Mouse (Mus musculus) heart, postnatal 0 days (tissue): Measurements from ENCODE around the gene Sh3bp4. TPM values are rescaled to one million over a fixed set of nuclear protein-coding genes. Genes with fewer than 3 reads are reported as not detected.

Experiments used
- ATAC-seq: fragments of 200-750 bp; cut with Nextera tagmentation; 2 replicates; pipeline ENCODE4 v1.8.0; 2017; ENCODE audit warnings: low read depth, moderate number of reproducible peaks, moderate library complexity; ENCODE audit not compliant: insufficient read depth
- DNase-seq: peaks from one replicate; pipeline ENCODE4 v3.0.0-alpha.2; 2016; ENCODE audit warnings: low spot score
- H3K27ac ChIP-seq: fragments of 300-500 bp; sonication (generic); 2 replicates; pipeline ENCODE4 v1.5.1; 2014; ENCODE audit warnings: low read depth, mild to moderate bottlenecking
- H3K27me3 ChIP-seq: fragments of 300-500 bp; sonication (generic); 2 replicates; pipeline ENCODE4 v1.6.1; 2014; ENCODE audit warnings: low read length, mixed read lengths; ENCODE audit not compliant: control insufficient read depth, insufficient read depth
- H3K36me3 ChIP-seq: fragments of 300-500 bp; sonication (generic); replicated peaks from 2 replicates; pipeline ENCODE4 v1.6.1; 2014; ENCODE audit warnings: low read length, mixed read lengths; ENCODE audit not compliant: control insufficient read depth, insufficient read depth
- H3K4me1 ChIP-seq: fragments of 300-500 bp; sonication (generic); 2 replicates; pipeline ENCODE4 v1.6.1; 2014; ENCODE audit warnings: antibody characterized with exemption; ENCODE audit not compliant: control insufficient read depth, insufficient read depth
- H3K4me2 ChIP-seq: fragments of 300-500 bp; sonication (generic); 2 replicates; pipeline ENCODE4 v1.6.1; 2014; ENCODE audit warnings: low read depth, mild to moderate bottlenecking, low read length, moderate library complexity
- H3K4me3 ChIP-seq: fragments of 300-500 bp; sonication (generic); 2 replicates; pipeline ENCODE4 v1.5.1; 2014; ENCODE audit warnings: low read depth, low read length
- H3K9ac ChIP-seq: fragments of 300-500 bp; sonication (generic); replicated peaks from 2 replicates; pipeline ENCODE4 v1.6.1; 2014; ENCODE audit warnings: low read depth, low read length, mixed read lengths
- H3K9me3 ChIP-seq: fragments of 300-500 bp; sonication (generic); replicated peaks from 2 replicates; pipeline ENCODE4 v1.6.1; 2016; ENCODE audit warnings: low read length; ENCODE audit not compliant: control insufficient read depth
- CTCF ChIP-seq: IDR thresholded peaks from 2 replicates; pipeline ENCODE4 v1.5.1; 2016; ENCODE audit warnings: antibody characterized with exemption, control low read depth, low read depth
- EP300 ChIP-seq: IDR thresholded peaks from 2 replicates; pipeline ENCODE4 v1.6.1; 2016; ENCODE audit warnings: antibody characterized with exemption, low read depth
- WGBS: fragments of 180-500 bp; shearing (Covaris S2); extraction: QIAGEN DNeasy Blood & Tissue Kit; methylation state at CpG from one replicate; pipeline ENCODE4 v1.1.7; 2014; 5-methylcytosine and 5-hydroxymethylcytosine counted together
- polyA plus RNA-seq: library from polyadenylated mRNA; unstranded; fragments of >200 nt; fragmentation: Nextera tagmentation; extraction: Ambion mirVana; gene quantifications from 2 replicates; pipeline ENCODE4 v1.2.1, GENCODE M21; 2015
- total RNA-seq: library from RNA; depleted of rRNA; stranded (reverse); fragments of >200 nt; gene quantifications from 2 replicates; pipeline ENCODE4 v1.2.3, GENCODE M21; 2014; ENCODE audit warnings: low replicate concordance

Sh3bp4 gene
- total and polyA plus RNA-seq, 2 experiments from 2014 or later, result 15.1 to 50.6 TPM

DNA sequence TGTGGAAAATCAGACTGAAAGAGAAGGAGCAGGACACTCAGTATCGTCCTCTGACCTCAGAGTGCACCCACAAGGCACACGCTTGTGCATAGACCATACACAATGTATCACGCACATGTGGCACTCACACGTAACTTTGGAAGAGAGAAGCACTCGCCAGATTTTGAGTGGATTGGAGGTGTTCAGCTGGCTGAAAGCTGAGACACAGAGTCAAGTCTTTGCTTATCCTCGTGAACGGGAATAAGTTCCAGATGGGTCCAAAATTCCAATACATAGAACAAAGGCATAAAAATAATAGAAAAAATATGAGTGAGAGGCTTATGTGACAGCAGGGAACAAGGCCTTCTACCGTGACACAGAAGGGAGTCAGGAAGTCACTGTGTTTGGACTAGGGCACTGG is 36.6 kb upstream of the Sh3bp4 start:
- no peaks in the 10 kb centered on the region for H3K4me1 ChIP-seq
- no peak overlapping the region for H3K4me3 ChIP-seq
- DNase-seq (no peak), ATAC-seq (no peak)
- TF ChIP-seq EP300 (no peak), CTCF (no peak)
- H3K9me3 ChIP-seq, result 0 out of 2 replicates have a peak, but pooled peaks cover 4% of the 10 kb centered on the region
- no peaks in the 10 kb centered on the region for H3K36me3 ChIP-seq
- no peaks in the 10 kb centered on the region for H3K27me3 ChIP-seq
- no peak overlapping the region for H3K9ac ChIP-seq
- no peak overlapping the region for H3K4me2 ChIP-seq
- WGBS, result 78% methylated on average over 8 of the region's 8 CpGs
- H3K27ac ChIP-seq, result no peak overlapping the region

DNA sequence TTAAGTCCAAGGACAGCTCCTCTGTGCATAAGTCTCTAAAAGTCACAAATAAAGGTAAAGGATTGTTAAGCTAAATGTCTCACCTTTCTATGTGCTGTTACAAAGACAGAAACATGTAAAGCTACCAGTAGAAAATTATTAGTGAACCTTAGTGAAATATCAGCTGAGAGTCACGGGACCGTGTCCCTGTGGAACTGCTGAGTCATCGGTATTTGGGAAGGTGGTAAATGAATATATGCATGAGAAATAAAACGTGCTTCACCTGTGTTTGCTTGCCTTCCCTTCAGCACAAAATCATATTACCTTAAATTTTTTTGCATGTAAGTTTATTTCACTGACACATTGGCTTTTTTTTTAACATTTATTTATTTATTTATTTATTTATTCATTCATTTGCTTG is 36.2 kb upstream of the Sh3bp4 start:
- Histone ChIP-seq H3K4me3 (no peak overlapping the region), H3K4me1 (no peaks in the 10 kb centered on the region), H3K27ac (no peak overlapping the region), H3K4me2 (no peak overlapping the region), H3K36me3 (no peaks in the 10 kb centered on the region), H3K27me3 (no peaks in the 10 kb centered on the region), H3K9me3 (0 out of 2 replicates have a peak, but pooled peaks cover 4% of the 10 kb centered on the region), H3K9ac (no peak overlapping the region)
- TF ChIP-seq EP300, result no peak
- no peak for ATAC-seq
- DNase-seq, result no peak
- 82% methylated on average over 4 of the region's 4 CpGs for WGBS

DNA sequence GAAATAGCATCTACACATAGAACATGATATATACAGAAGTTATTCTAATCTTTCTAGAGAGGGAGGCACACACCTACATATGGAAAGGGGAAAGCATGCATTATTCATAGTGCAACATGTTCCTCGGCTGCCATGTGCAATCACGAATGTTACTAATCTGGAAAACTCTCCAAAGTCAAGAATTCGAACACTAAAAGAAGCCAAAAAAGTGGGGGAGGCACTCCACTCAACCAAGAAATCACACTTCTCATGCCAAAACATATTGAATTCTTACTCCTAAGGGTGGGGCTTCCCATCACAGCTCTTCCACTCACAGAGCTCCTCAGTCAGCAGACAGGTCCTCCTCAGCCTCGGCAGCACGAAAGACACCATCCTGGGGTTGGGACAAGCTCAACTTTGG is 35.1 kb upstream of the Sh3bp4 start:
- no peak overlapping the region for H3K4me3 ChIP-seq
- no peaks in the 10 kb centered on the region for H3K36me3 ChIP-seq
- H3K27ac ChIP-seq, result no peak overlapping the region
- ATAC-seq (no peak), DNase-seq (no peak)
- no peaks in the 10 kb centered on the region for H3K27me3 ChIP-seq
- H3K4me1 ChIP-seq, result no peaks in the 10 kb centered on the region
- H3K9ac ChIP-seq, result no peak overlapping the region
- 60% methylated on average over 5 of the region's 5 CpGs for WGBS
- TF ChIP-seq EP300 (no peak), CTCF (no peak)
- 0 out of 2 replicates have a peak, but pooled peaks cover 4% of the 10 kb centered on the region for H3K9me3 ChIP-seq
- no peak overlapping the region for H3K4me2 ChIP-seq

DNA sequence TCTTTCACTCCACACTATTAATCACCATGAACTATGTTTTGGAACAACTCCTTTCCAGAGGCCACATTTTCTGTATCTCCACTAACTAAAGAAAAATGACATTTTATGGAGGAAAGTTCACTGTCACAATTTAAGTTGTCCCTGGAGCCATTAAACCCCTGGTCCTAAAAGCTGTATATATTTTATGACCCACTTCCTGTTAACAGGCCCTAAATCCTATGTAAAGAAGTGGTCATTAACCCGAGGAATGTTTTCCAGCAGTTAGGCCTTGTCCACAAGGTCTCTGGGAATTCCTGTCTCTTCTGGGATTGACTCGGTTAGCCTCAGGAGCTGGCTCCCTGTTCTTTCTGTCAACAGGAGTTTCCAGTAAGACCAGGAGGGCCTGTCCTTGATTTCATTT is 30.4 kb upstream of the Sh3bp4 start:
- Histone ChIP-seq H3K27me3 (no peaks in the 10 kb centered on the region), H3K4me1 (no peaks in the 10 kb centered on the region), H3K9me3 (0 out of 2 replicates have a peak, but pooled peaks cover 4% of the 10 kb centered on the region), H3K9ac (no peak overlapping the region), H3K36me3 (no peaks in the 10 kb centered on the region), H3K4me3 (no peak overlapping the region), H3K4me2 (no peak overlapping the region), H3K27ac (no peak overlapping the region)
- ATAC-seq (no peak), DNase-seq (no peak)
- whole genome bisulfite sequencing, result 38% methylated on average over 2 of the region's 2 CpGs
- TF ChIP-seq CTCF (no peak), EP300 (no peak)

- 40% methylated on average over 5 of the region's 5 CpGs for WGBS
- DNase-seq (peak; percentile 52), ATAC-seq (peak; percentile 75; the same call in 1 of the 2 replicates)
- Histone ChIP-seq H3K4me2 (no peak overlapping the region), H3K4me3 (no peak overlapping the region), H3K27me3 (no peaks in the 10 kb centered on the region), H3K36me3 (no peaks in the 10 kb centered on the region), H3K9ac (no peak overlapping the region), H3K9me3 (0 out of 2 replicates have a peak, but pooled peaks cover 4% of the 10 kb centered on the region), H3K4me1 (no peaks in the 10 kb centered on the region), H3K27ac (peak overlapping the region; percentile 81)
- TF ChIP-seq EP300, result no peak
Measured at GRCm38 (mm10) chr1:89041290-89041689, 28.9 kb upstream of the Sh3bp4 start.

DNA sequence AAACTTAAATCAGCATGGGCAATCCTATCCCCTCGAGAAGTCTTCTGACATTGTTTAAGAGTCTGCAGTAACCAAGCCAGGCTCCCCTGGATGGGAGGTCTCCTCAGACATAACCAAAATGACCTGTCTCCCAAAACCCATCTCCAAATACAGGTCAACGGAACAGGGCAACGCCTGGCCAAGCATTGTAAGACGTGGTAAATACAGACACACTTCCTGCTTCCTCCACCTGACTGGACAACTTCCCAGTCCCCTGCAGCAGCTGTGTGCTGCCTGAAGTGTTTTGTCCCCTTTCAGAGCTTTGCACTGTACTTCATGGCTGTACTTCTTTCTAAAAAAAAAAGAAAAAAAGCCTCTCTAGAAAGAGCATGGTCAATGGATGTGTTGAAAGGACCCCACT is 28.1 kb upstream of the Sh3bp4 start:
- WGBS, result 63% methylated on average over 4 of the region's 4 CpGs
- H3K27me3 ChIP-seq, result no peaks in the 10 kb centered on the region
- no peak for DNase-seq
- TF ChIP-seq CTCF (no peak), EP300 (no peak)
- H3K36me3 ChIP-seq, result no peaks in the 10 kb centered on the region
- H3K4me3 ChIP-seq, result no peak overlapping the region
- no peaks in the 10 kb centered on the region for H3K4me1 ChIP-seq
- H3K9ac ChIP-seq, result no peak overlapping the region
- H3K9me3 ChIP-seq, result 0 out of 2 replicates have a peak, but pooled peaks cover 2% of the 10 kb centered on the region
- no peak for ATAC-seq
- no peak overlapping the region for H3K4me2 ChIP-seq
- H3K27ac ChIP-seq, result peak overlapping the region; percentile 81
